Mouse (Mus musculus): Measurements from ENCODE around the gene Tbc1d1. TPM values are rescaled to one million over a fixed set of nuclear protein-coding genes. Genes with fewer than 3 reads are reported as not detected.

Gene Tbc1d1
- polyA plus RNA-seq, 1 experiment from 2014 or later: 58.7 TPM

- Histone ChIP-seq H3K4me2 (no peak overlapping the region), H3K27me3 (ENCODE audit: insufficient read depth, low read length) (no peaks in the 10 kb centered on the region), H3K36me3 (ENCODE audit: insufficient read depth) (no peaks in the 10 kb centered on the region), H3K4me3 (ENCODE audit: low read depth, low read length) (no peak overlapping the region), H3K27ac (ENCODE audit: low read depth) (no peak overlapping the region), H3K9me3 (ENCODE audit: low read depth, low read length) (no peaks in the 10 kb centered on the region), H3K9ac (no peak overlapping the region), H3K4me1 (ENCODE audit: insufficient read depth) (no peaks in the 10 kb centered on the region)
- no peak for TF ChIP-seq CTCF (IDR thresholded peaks at IDR 0.05; ENCODE audit: low read depth)
- 85% methylated on average over 3 of the region's 3 CpGs for WGBS
- ATAC-seq (ENCODE audit: insufficient read depth) (no peak), DNase-seq (no peak)
Measured at GRCm38 (mm10) chr5:64205610-64206009, 49.5 kb downstream of the Tbc1d1 start.

- Histone ChIP-seq H3K36me3 (ENCODE audit: insufficient read depth) (no peaks in the 10 kb centered on the region), H3K4me3 (ENCODE audit: low read depth, low read length) (no peak overlapping the region), H3K9ac (no peak overlapping the region), H3K9me3 (ENCODE audit: low read depth, low read length) (no peaks in the 10 kb centered on the region), H3K4me1 (ENCODE audit: insufficient read depth) (no peaks in the 10 kb centered on the region), H3K27me3 (ENCODE audit: insufficient read depth, low read length) (no peaks in the 10 kb centered on the region), H3K27ac (ENCODE audit: low read depth) (no peak overlapping the region), H3K4me2 (no peak overlapping the region)
- ATAC-seq (ENCODE audit: insufficient read depth) (no peak), DNase-seq (no peak)
- 62% methylated on average over 3 of the region's 3 CpGs for WGBS
- TF ChIP-seq CTCF (IDR thresholded peaks at IDR 0.05; ENCODE audit: low read depth): no peak
Measured at GRCm38 (mm10) chr5:64206431-64206830, 50.3 kb downstream of the Tbc1d1 start.

GRCm38 (mm10) chr5:64206875-64207274, 50.8 kb downstream of the Tbc1d1 start:
- WGBS: 66% methylated on average over 8 of the region's 8 CpGs

GRCm38 (mm10) chr5:64207800-64208199, 51.7 kb downstream of the Tbc1d1 start:
- Histone ChIP-seq H3K4me3 (ENCODE audit: low read depth, low read length) (no peak overlapping the region), H3K36me3 (ENCODE audit: insufficient read depth) (no peaks in the 10 kb centered on the region), H3K27ac (ENCODE audit: low read depth) (no peak overlapping the region), H3K9ac (no peak overlapping the region), H3K4me1 (ENCODE audit: insufficient read depth) (peaks cover 11% of the 10 kb centered on the region), H3K4me2 (no peak overlapping the region), H3K9me3 (ENCODE audit: low read depth, low read length) (no peaks in the 10 kb centered on the region), H3K27me3 (ENCODE audit: insufficient read depth, low read length) (no peaks in the 10 kb centered on the region)
- TF ChIP-seq CTCF (IDR thresholded peaks at IDR 0.05; ENCODE audit: low read depth): no peak
- DNase-seq (no peak), ATAC-seq (ENCODE audit: insufficient read depth) (no peak)
- 90% methylated on average over 6 of the region's 6 CpGs for WGBS

More at GRCm38 (mm10) chr5:64206875-64207274, 50.8 kb downstream of the Tbc1d1 start:
- H3K4me3 ChIP-seq (ENCODE audit: low read depth, low read length): no peak overlapping the region
- H3K27me3 ChIP-seq (ENCODE audit: insufficient read depth, low read length): no peaks in the 10 kb centered on the region
- no peak overlapping the region for H3K9ac ChIP-seq
- DNase-seq (no peak), ATAC-seq (ENCODE audit: insufficient read depth) (no peak)
- no peak overlapping the region for H3K4me2 ChIP-seq
- no peaks in the 10 kb centered on the region for H3K9me3 ChIP-seq (ENCODE audit: low read depth, low read length)
- TF ChIP-seq CTCF (IDR thresholded peaks at IDR 0.05; ENCODE audit: low read depth): no peak
- no peaks in the 10 kb centered on the region for H3K36me3 ChIP-seq (ENCODE audit: insufficient read depth)
- no peak overlapping the region for H3K27ac ChIP-seq (ENCODE audit: low read depth)
- H3K4me1 ChIP-seq (ENCODE audit: insufficient read depth): peaks cover 2% of the 10 kb centered on the region

GRCm38 (mm10) chr5:64210817-64211216, 54.7 kb downstream of the Tbc1d1 start:
- no peak for TF ChIP-seq CTCF (IDR thresholded peaks at IDR 0.05; ENCODE audit: low read depth)
- Histone ChIP-seq H3K9me3 (ENCODE audit: low read depth, low read length) (no peaks in the 10 kb centered on the region), H3K9ac (no peak overlapping the region), H3K27ac (ENCODE audit: low read depth) (no peak overlapping the region), H3K27me3 (ENCODE audit: insufficient read depth, low read length) (no peaks in the 10 kb centered on the region), H3K4me2 (no peak overlapping the region), H3K4me3 (ENCODE audit: low read depth, low read length) (no peak overlapping the region), H3K36me3 (ENCODE audit: insufficient read depth) (no peaks in the 10 kb centered on the region), H3K4me1 (ENCODE audit: insufficient read depth) (peaks cover 11% of the 10 kb centered on the region)
- ATAC-seq (ENCODE audit: insufficient read depth) (no peak), DNase-seq (no peak)
- 50% methylated on average over 4 of the region's 4 CpGs for WGBS

- Histone ChIP-seq H3K9ac (no peak overlapping the region), H3K27me3 (ENCODE audit: insufficient read depth, low read length) (no peaks in the 10 kb centered on the region), H3K4me2 (no peak overlapping the region), H3K36me3 (ENCODE audit: insufficient read depth) (no peaks in the 10 kb centered on the region), H3K4me3 (ENCODE audit: low read depth, low read length) (no peak overlapping the region), H3K27ac (ENCODE audit: low read depth) (no peak overlapping the region), H3K4me1 (ENCODE audit: insufficient read depth) (peaks cover 11% of the 10 kb centered on the region), H3K9me3 (ENCODE audit: low read depth, low read length) (no peaks in the 10 kb centered on the region)
- 64% methylated on average over 7 of the region's 7 CpGs for WGBS
- ATAC-seq (ENCODE audit: insufficient read depth) (no peak), DNase-seq (no peak)
- TF ChIP-seq CTCF (IDR thresholded peaks at IDR 0.05; ENCODE audit: low read depth): no peak
Measured at GRCm38 (mm10) chr5:64211284-64211683, 55.2 kb downstream of the Tbc1d1 start.

GRCm38 (mm10) chr5:64212206-64212605, 56.1 kb downstream of the Tbc1d1 start:
- no peak for ATAC-seq (ENCODE audit: insufficient read depth)
- no peak overlapping the region for H3K9ac ChIP-seq
- H3K4me2 ChIP-seq: no peak overlapping the region
- no peak for TF ChIP-seq CTCF (IDR thresholded peaks at IDR 0.05; ENCODE audit: low read depth)
- H3K4me1 ChIP-seq (ENCODE audit: insufficient read depth): peaks cover 11% of the 10 kb centered on the region
- peak; percentile 43 for DNase-seq
- H3K27ac ChIP-seq (ENCODE audit: low read depth): no peak overlapping the region
- H3K36me3 ChIP-seq (ENCODE audit: insufficient read depth): no peaks in the 10 kb centered on the region
- 46% methylated on average over 5 of the region's 5 CpGs for WGBS
- H3K4me3 ChIP-seq (ENCODE audit: low read depth, low read length): no peak overlapping the region
- H3K27me3 ChIP-seq (ENCODE audit: insufficient read depth, low read length): no peaks in the 10 kb centered on the region
- H3K9me3 ChIP-seq (ENCODE audit: low read depth, low read length): no peaks in the 10 kb centered on the region

GRCm38 (mm10) chr5:64212619-64213018, 56.5 kb downstream of the Tbc1d1 start:
- ATAC-seq (ENCODE audit: insufficient read depth): no peak
- no peak for TF ChIP-seq CTCF (IDR thresholded peaks at IDR 0.05; ENCODE audit: low read depth)
- no peak overlapping the region for H3K4me2 ChIP-seq

More at GRCm38 (mm10) chr5:64212619-64213018, 56.5 kb downstream of the Tbc1d1 start:
- 66% methylated on average over 3 of the region's 3 CpGs for WGBS
- Histone ChIP-seq H3K4me1 (ENCODE audit: insufficient read depth) (peaks cover 11% of the 10 kb centered on the region), H3K36me3 (ENCODE audit: insufficient read depth) (no peaks in the 10 kb centered on the region), H3K9me3 (ENCODE audit: low read depth, low read length) (no peaks in the 10 kb centered on the region), H3K27me3 (ENCODE audit: insufficient read depth, low read length) (no peaks in the 10 kb centered on the region), H3K27ac (ENCODE audit: low read depth) (peak overlapping the region; percentile 42; the same call in 1 of the 2 replicates), H3K4me3 (ENCODE audit: low read depth, low read length) (no peak overlapping the region), H3K9ac (no peak overlapping the region)
- DNase-seq: no peak
